Mouse (Mus musculus) hindbrain, embryonic 11.5 days (tissue): ENCODE measurements at regions not wholly inside any gene's neighbourhood (a gene's known extent, or its start where the extent isn't known, plus 50 kb on each side); places are given as distances from the start of the nearest gene placed in this dataset.

Experiments
- ATAC-seq: fragments of 200-750 bp; cut with Nextera tagmentation; 2 replicates; pipeline ENCODE4 v1.8.0; 2017; ENCODE audit warnings: mild to moderate bottlenecking, moderate TSS enrichment, moderate library complexity; ENCODE audit not compliant: low FRiP score
- DNase-seq: peaks from one replicate; pipeline ENCODE4 v3.0.0-alpha.2; 2015; ENCODE audit warnings: low spot score
- H3K27ac ChIP-seq: fragments of 300-500 bp; sonication (generic); 2 replicates; pipeline ENCODE4 v1.5.1; 2014; ENCODE audit warnings: mild to moderate bottlenecking, low read depth, low read length
- H3K27me3 ChIP-seq: fragments of 300-500 bp; sonication (generic); 2 replicates; pipeline ENCODE4 v1.6.1; 2014; ENCODE audit warnings: mild to moderate bottlenecking, low read length, moderate library complexity, mixed read lengths; ENCODE audit not compliant: control insufficient read depth, insufficient read depth
- H3K36me3 ChIP-seq: fragments of 300-500 bp; sonication (generic); 2 replicates; pipeline ENCODE4 v1.6.1; 2014; ENCODE audit warnings: mild to moderate bottlenecking, low read length, moderate library complexity, mixed read lengths; ENCODE audit not compliant: control insufficient read depth, insufficient read depth
- H3K4me1 ChIP-seq: fragments of 300-500 bp; sonication (generic); replicated peaks from 2 replicates; pipeline ENCODE4 v1.6.1; 2014; ENCODE audit warnings: low read length, mixed read lengths; ENCODE audit not compliant: control insufficient read depth, insufficient read depth
- H3K4me2 ChIP-seq: fragments of 300-500 bp; sonication (generic); replicated peaks from 2 replicates; pipeline ENCODE4 v1.6.1; 2014; ENCODE audit warnings: mild to moderate bottlenecking, low read depth, low read length
- H3K4me3 ChIP-seq: fragments of 300-500 bp; sonication (generic); 2 replicates; pipeline ENCODE4 v1.5.1; 2014; ENCODE audit warnings: low read depth, low read length
- H3K9ac ChIP-seq: fragments of 300-500 bp; sonication (generic); 2 replicates; pipeline ENCODE4 v1.6.1; 2014; ENCODE audit warnings: low read depth, low read length
- H3K9me3 ChIP-seq: fragments of 300-500 bp; sonication (generic); 2 replicates; pipeline ENCODE4 v1.6.1; 2016; ENCODE audit warnings: low read length; ENCODE audit not compliant: control insufficient read depth
- WGBS: fragments of 180-500 bp; shearing (Covaris S2); extraction: QIAGEN DNeasy Blood & Tissue Kit; methylation state at CpG from one replicate; pipeline ENCODE4 v1.1.7; 2014; 5-methylcytosine and 5-hydroxymethylcytosine counted together

DNA sequence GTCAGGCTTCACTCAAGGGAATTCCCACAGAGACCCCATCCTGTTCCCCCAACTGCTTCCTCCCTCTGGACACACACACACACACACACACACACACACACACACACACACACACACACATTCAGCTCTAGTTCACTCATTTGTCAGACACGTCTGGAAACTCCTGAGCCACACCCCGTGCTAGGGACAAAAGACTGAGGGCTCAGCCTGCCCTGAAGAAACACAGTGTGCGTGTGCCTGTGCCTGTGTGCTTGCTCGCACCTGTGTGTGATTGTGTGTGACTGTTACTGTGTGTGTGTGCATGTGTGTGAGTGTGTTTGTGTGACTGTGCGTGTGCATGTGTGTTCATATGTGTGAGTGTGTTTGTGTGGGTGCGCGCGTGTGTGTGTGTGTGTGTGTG is 50.4 kb upstream of the Casz1 start:
- Histone ChIP-seq H3K4me1 (no peaks in the 10 kb centered on the region), H3K27me3 (no peaks in the 10 kb centered on the region), H3K4me2 (no peak overlapping the region), H3K27ac (no peak overlapping the region), H3K9ac (no peak overlapping the region), H3K36me3 (no peaks in the 10 kb centered on the region), H3K9me3 (no peaks in the 10 kb centered on the region), H3K4me3 (no peak overlapping the region)
- 75% methylated on average over 8 of the region's 8 CpGs for WGBS
- DNase-seq (no peak), ATAC-seq (no peak)
